Mouse (Mus musculus) lung, embryonic 16.5 days (tissue): ENCODE data around the gene Inpp5d. TPM values are rescaled to one million over a fixed set of nuclear protein-coding genes. Genes with fewer than 3 reads are reported as not detected.
A peak's percentile ranks its signal among the peaks of the same experiment; 100 is the strongest.

Source experiments
- ATAC-seq: fragments of 200-750 bp; cut with Nextera tagmentation; 2 replicates; pipeline ENCODE4 v1.8.0; 2017; ENCODE audit warnings: low read depth, mild to moderate bottlenecking, moderate library complexity
- H3K27ac ChIP-seq: fragments of 300-500 bp; sonication (generic); 2 replicates; pipeline ENCODE4 v1.5.1; 2014; ENCODE audit warnings: mild to moderate bottlenecking, control low read depth, low read length
- H3K27me3 ChIP-seq: fragments of 300-500 bp; sonication (generic); 2 replicates; pipeline ENCODE4 v1.6.1; 2014; ENCODE audit warnings: low read depth, low read length, mixed read lengths; ENCODE audit not compliant: control insufficient read depth, insufficient read depth
- H3K36me3 ChIP-seq: fragments of 300-500 bp; sonication (generic); 2 replicates; pipeline ENCODE4 v1.6.1; 2014; ENCODE audit warnings: low read length; ENCODE audit not compliant: control insufficient read depth, insufficient read depth
- H3K4me1 ChIP-seq: fragments of 300-500 bp; sonication (generic); replicated peaks from 2 replicates; pipeline ENCODE4 v1.6.1; 2014; ENCODE audit warnings: low read length, mixed read lengths; ENCODE audit not compliant: control insufficient read depth, insufficient read depth
- H3K4me2 ChIP-seq: fragments of 300-500 bp; sonication (generic); 2 replicates; pipeline ENCODE4 v1.6.1; 2014; ENCODE audit warnings: low read depth, low read length, control low read depth
- H3K4me3 ChIP-seq: fragments of 300-500 bp; sonication (generic); 2 replicates; pipeline ENCODE4 v1.5.1; 2014; ENCODE audit warnings: mild to moderate bottlenecking, low read length, control low read depth
- H3K9ac ChIP-seq: fragments of 300-500 bp; sonication (generic); 2 replicates; pipeline ENCODE4 v1.6.1; 2014; ENCODE audit warnings: low read length, control low read depth
- H3K9me3 ChIP-seq: fragments of 300-500 bp; sonication (generic); 2 replicates; pipeline ENCODE4 v1.6.1; 2016; ENCODE audit warnings: low read length; ENCODE audit not compliant: control insufficient read depth
- WGBS: fragments of 180-500 bp; shearing (Covaris S2); extraction: QIAGEN DNeasy Blood & Tissue Kit; methylation state at CpG from one replicate; pipeline ENCODE4 v1.1.7; 2014; 5-methylcytosine and 5-hydroxymethylcytosine counted together
- polyA plus RNA-seq: library from polyadenylated mRNA; unstranded; fragments of >200 nt; fragmentation: Nextera tagmentation; extraction: Ambion mirVana; gene quantifications from 2 replicates; pipeline ENCODE4 v1.2.1, GENCODE M21; 2015

The Inpp5d gene
- polyA plus RNA-seq, 1 experiment from 2014 or later: 11.9 TPM

DNA sequence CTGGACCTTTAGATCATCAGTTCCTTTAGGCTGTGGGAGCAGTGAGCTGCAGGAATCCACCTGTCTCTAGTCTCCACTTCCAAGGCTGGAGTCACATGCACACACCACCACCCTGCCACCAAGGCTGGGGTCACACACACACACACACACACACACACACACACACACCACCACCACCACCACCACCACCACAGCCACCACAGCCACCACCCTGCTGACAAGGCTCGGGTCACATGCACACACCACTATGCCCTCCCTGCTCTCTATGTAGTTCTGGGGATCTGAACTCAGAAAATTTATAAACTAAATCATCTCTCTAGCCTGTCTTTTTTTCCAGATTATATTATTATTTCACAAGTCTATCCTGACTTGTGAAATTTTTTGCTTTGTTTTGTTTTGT is 27.7 kb downstream of the Inpp5d start:
- Histone ChIP-seq H3K9me3 (no peaks in the 10 kb centered on the region), H3K4me2 (no peak overlapping the region), H3K27ac (no peak overlapping the region), H3K4me1 (no peaks in the 10 kb centered on the region), H3K4me3 (no peak overlapping the region), H3K27me3 (no peaks in the 10 kb centered on the region), H3K9ac (no peak overlapping the region), H3K36me3 (no peaks in the 10 kb centered on the region)
- 71% methylated on average over 1 of the region's 1 CpGs for WGBS
- no peak for ATAC-seq

DNA sequence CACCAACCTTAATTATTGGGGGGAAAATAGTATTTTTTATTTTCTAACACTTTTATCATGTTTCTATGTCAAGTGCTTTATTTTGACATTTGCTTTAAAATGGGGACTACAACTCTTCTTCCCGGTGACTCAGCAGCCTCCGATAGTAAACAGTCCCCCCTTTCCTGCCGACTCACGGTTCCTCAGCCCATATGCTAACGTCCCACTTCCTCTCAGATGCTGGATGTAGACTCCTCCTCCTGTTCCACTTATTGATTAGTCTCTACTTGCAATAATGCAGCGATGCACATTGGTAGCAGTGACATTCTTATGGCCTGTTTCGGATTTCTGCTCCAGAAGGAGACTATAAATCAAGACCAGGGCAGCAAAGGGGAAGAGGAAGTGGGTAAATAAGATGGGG is 28.5 kb downstream of the Inpp5d start:
- no peak overlapping the region for H3K4me2 ChIP-seq
- WGBS: 42% methylated on average over 7 of the region's 7 CpGs

DNA sequence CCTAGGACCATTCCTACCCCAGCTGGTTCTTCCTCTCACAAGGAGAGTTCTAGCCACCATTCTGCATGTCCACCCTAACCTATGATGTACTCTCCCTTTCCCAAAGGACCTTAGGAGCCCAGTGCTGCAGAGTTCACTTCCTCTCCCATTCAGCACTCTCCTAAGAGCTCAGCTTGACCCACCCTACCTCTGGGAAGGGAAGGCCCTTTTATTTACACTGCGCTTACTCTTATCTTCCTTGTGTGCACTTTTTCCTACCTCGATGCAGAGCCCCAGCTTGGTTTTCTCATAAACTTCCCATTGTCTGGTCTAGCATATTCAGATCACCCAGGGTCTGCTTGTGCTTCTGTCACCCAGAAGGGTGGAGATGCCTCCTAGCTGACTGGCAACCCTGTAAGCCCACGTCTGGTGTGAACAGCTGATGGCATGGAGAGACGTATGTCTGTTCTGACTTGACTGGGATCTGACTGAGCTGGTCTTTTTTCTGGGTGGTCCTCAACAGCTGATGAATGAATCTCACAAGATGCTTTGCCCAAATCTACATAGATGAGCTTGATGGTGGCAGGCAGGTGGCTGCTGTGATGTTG is 29.2 kb downstream of the Inpp5d start:
- Histone ChIP-seq H3K4me2 (no peak overlapping the region), H3K36me3 (no peaks in the 10 kb centered on the region), H3K27me3 (no peaks in the 10 kb centered on the region), H3K9ac (no peak overlapping the region), H3K27ac (no peak overlapping the region), H3K4me3 (no peak overlapping the region), H3K9me3 (no peaks in the 10 kb centered on the region), H3K4me1 (no peaks in the 10 kb centered on the region)
- WGBS: 36% methylated on average over 4 of the region's 4 CpGs
- ATAC-seq: no peak

More for the DNA sequence above, 28.5 kb downstream of the Inpp5d start:
- Histone ChIP-seq H3K4me1 (no peaks in the 10 kb centered on the region), H3K9ac (no peak overlapping the region), H3K27me3 (no peaks in the 10 kb centered on the region), H3K4me3 (no peak overlapping the region), H3K9me3 (no peaks in the 10 kb centered on the region), H3K36me3 (no peaks in the 10 kb centered on the region), H3K27ac (no peak overlapping the region)
- ATAC-seq: no peak

DNA sequence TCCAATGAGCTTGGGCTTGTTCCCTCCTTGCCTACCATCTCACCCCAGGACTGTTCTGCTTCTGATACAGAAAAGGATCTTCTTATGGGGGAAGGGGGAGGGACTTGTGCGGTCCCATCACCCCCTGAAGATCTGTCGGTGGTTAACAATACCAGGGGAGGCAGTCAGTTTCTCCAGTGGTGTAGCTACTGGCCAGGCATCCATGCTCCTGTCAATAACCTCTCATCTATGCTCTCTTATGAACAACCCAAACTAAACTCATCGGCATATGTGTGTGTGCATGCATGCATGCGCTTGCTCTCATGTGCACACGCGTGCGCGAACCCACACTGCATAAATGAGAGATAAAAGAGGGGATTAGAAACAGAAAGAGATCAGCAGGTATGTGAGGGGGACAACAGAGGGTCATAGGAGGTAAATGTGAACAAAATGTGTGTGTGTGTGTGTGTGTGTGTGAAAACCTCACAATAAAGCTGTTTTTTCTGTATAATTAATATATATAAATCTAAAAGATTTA is 29.9 kb downstream of the Inpp5d start:
- Histone ChIP-seq H3K27me3 (no peaks in the 10 kb centered on the region), H3K4me2 (no peak overlapping the region), H3K36me3 (no peaks in the 10 kb centered on the region), H3K27ac (no peak overlapping the region), H3K4me1 (no peaks in the 10 kb centered on the region), H3K9ac (no peak overlapping the region), H3K9me3 (no peaks in the 10 kb centered on the region), H3K4me3 (no peak overlapping the region)
- no peak for ATAC-seq
- 89% methylated on average over 8 of the region's 8 CpGs for WGBS

DNA sequence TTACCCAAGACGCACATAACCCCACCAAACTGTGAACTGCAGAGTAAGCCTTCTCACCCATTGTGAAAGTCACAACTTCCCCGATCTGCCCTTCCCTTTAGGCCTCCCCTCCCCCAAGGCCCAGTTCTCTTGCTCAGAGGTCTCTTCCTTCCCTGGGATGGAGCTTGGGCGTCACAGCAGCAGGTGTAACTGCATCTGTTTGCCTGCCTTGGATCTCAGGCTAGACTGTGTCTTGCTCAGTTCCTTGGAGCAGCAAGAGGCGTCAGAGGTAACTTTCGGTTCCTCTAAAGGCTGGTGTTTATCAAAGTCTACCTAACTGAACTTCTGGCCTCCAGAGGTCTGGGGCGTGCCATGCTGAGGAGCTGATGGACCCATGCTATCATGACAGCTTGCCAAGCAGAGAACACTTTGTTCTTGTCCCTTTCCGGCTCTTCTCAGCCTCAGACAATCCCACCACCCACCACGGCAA is 30.5 kb downstream of the Inpp5d start:
- peak; percentile 56 for ATAC-seq
- Histone ChIP-seq H3K4me2 (no peak overlapping the region), H3K9ac (no peak overlapping the region)

DNA sequence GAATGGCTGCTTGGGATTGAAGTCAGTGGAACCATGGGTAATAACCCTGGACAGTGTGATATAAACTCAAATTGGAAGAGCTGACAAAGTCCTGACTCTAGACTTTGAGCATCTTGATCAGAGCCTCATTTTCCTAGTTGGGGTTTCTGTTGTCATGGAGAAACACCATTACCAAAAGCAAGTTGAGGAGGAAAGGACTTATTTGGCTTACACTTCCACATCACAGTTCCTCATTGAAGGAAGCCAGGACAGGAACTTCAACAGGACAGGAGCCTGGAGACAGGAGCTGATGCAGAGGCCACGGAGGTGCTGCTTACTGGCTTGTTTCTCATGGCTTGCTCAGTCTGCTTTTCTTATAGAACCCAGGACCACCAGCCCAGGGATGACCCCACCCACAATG is 31.3 kb downstream of the Inpp5d start:
- Histone ChIP-seq H3K9ac (no peak overlapping the region), H3K4me1 (no peaks in the 10 kb centered on the region), H3K4me3 (no peak overlapping the region), H3K27me3 (no peaks in the 10 kb centered on the region), H3K27ac (no peak overlapping the region), H3K4me2 (no peak overlapping the region), H3K9me3 (no peaks in the 10 kb centered on the region), H3K36me3 (no peaks in the 10 kb centered on the region)
- ATAC-seq: no peak
- WGBS: 82% methylated on average over 1 of the region's 1 CpGs

More for the DNA sequence above, 30.5 kb downstream of the Inpp5d start:
- H3K4me1 ChIP-seq: no peaks in the 10 kb centered on the region
- 0 out of 2 replicates have a peak overlapping the region, but pooled peaks have one; percentile 3 for H3K27ac ChIP-seq
- 59% methylated on average over 8 of the region's 8 CpGs for WGBS
- H3K9me3 ChIP-seq: no peaks in the 10 kb centered on the region
- H3K27me3 ChIP-seq: no peaks in the 10 kb centered on the region
- no peak overlapping the region for H3K4me3 ChIP-seq
- H3K36me3 ChIP-seq: no peaks in the 10 kb centered on the region

DNA sequence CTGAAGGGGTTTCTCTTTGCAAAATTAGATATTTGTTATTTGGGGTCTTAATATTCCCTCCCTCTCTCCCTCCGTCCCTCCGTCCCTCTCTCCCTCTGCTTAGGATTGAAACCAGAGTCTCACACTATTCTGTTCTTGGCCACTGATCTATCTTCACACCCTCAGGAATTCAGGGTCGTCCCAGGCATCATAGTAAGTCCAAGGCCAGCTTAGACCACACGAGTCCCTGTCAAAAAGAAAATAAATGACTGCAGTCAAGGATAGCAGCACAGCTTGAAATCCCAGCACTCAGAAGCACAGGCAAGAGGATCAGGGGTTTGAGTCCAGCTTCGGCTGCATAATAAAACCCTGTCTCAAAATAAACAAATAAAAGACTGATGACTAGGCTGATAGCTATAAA is 35.0 kb downstream of the Inpp5d start:
- Histone ChIP-seq H3K9me3 (no peaks in the 10 kb centered on the region), H3K4me3 (no peak overlapping the region), H3K27me3 (no peaks in the 10 kb centered on the region), H3K36me3 (no peaks in the 10 kb centered on the region), H3K9ac (no peak overlapping the region), H3K4me1 (no peaks in the 10 kb centered on the region), H3K4me2 (no peak overlapping the region), H3K27ac (no peak overlapping the region)
- 37% methylated on average over 5 of the region's 5 CpGs for WGBS
- ATAC-seq: no peak

DNA sequence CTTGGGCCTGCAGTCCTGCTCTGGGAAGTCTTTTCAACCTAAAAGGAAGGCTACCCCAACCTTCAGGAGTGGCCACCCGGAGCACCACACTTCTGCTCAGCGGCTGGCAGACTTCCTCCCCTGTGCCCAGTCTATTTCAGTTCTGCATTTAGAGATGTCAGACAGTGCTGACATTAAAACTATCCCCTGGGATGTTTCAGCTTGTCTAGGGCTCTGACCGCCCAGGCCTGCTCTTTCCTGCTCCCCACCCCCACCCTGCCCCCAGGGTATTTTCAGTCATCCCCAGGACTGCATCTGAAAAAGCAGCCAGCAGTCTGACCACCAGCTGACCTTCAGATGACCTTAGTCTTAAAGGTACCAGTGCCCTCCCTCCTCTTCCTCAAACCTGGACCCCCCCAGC is 38.0 kb downstream of the Inpp5d start:
- Histone ChIP-seq H3K4me3 (no peak overlapping the region), H3K4me2 (no peak overlapping the region), H3K4me1 (no peaks in the 10 kb centered on the region), H3K36me3 (no peaks in the 10 kb centered on the region), H3K27ac (no peak overlapping the region), H3K9ac (no peak overlapping the region), H3K9me3 (no peaks in the 10 kb centered on the region), H3K27me3 (no peaks in the 10 kb centered on the region)
- ATAC-seq: no peak
- 60% methylated on average over 3 of the region's 3 CpGs for WGBS

DNA sequence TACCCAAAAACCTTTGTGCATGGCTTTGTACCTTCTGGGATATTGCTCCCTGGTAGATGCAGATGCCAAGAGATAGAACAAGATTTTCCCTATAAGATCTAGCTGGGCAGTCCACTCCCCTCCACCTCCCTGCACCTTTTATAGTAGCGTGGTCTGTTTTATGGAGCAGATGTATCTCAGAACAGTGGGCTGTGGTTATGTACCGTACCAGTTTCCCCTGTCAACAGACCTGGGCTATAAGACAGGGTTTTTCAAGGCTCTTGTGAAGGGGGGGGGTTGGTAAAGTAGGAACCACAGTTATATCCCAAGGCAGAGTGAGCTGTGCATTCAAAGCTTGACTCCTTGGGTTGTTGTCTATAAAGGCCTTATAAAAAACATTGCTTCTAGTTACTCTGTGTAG is 38.4 kb downstream of the Inpp5d start:
- WGBS: 85% methylated on average over 2 of the region's 2 CpGs
- H3K27ac ChIP-seq: no peak overlapping the region
- no peak overlapping the region for H3K4me2 ChIP-seq
- H3K27me3 ChIP-seq: no peaks in the 10 kb centered on the region
- no peaks in the 10 kb centered on the region for H3K36me3 ChIP-seq
- no peaks in the 10 kb centered on the region for H3K4me1 ChIP-seq
- H3K4me3 ChIP-seq: no peak overlapping the region
- ATAC-seq: no peak
- H3K9ac ChIP-seq: no peak overlapping the region
- no peaks in the 10 kb centered on the region for H3K9me3 ChIP-seq
